22 mouse cellular contexts compared by ENCODE assay signal in genomic region chr7:46060688-46061087, GRCm38 (mm10). TPM values are rescaled to one million over a fixed set of nuclear protein-coding genes. Genes with fewer than 3 reads are reported as not detected.
"Had no signal": no experiment of that assay in that cellular context is flagged by ENCODE, and none has a peak within 500 bp of the region (broad histone marks: within the 10 kb centered on the region; RNA-seq: fewer than 3 reads in every experiment).

No protein-coding gene starts in this region.

- H3K9me3 ChIP-seq: kidney, embryonic 15.5 days; liver, embryonic 13.5 days; neural tube, embryonic 13.5 days had no signal

- H3K4me2 ChIP-seq: kidney, embryonic 15.5 days; liver, embryonic 13.5 days; midbrain, embryonic 11.5 days; neural tube, embryonic 13.5 days had no signal

- H3K4me3 ChIP-seq: kidney, embryonic 15.5 days; left cerebral cortex, adult 2 months; liver, embryonic 13.5 days; neural tube, embryonic 13.5 days had no signal

- H3K27ac ChIP-seq: kidney, embryonic 15.5 days; left cerebral cortex, adult 2 months; liver, embryonic 13.5 days; neural tube, embryonic 13.5 days had no signal

- DNase-seq: kidney, postnatal 10 days; kidney, postnatal 36 days; layer of hippocampus, postnatal 36 days; liver, embryonic 13.5 days; lung, adult 2 months; lung, postnatal 14 days; lung, postnatal 4 days; midbrain, embryonic 14.5 days; retina, postnatal 1 day; right cerebral cortex, postnatal 25 days; thymus, adult 18-20 months; thymus, postnatal 36 days had no signal

- H3K27me3 ChIP-seq: kidney, embryonic 15.5 days; liver, embryonic 13.5 days; neural tube, embryonic 13.5 days had no signal

- H3K4me1 ChIP-seq: kidney, embryonic 15.5 days; liver, embryonic 13.5 days; neural tube, embryonic 13.5 days had no signal

- H3K9ac ChIP-seq: kidney, embryonic 15.5 days; liver, embryonic 13.5 days; neural tube, embryonic 13.5 days had no signal

RNA-seq across cellular contexts. Expression of gene Abcc6, which starts 30.6 kb away (rescaled TPM):
- total RNA-seq: megakaryocyte progenitor cell, adult 5-6 weeks; megakaryocyte-erythroid progenitor cell, adult 5-6 weeks; neutrophil, adult 5-6 weeks had no signal

RNA-seq across cellular contexts. Expression of gene Kcnj11, which starts 39.9 kb away (rescaled TPM):
- total RNA-seq: liver, adult 2 months; megakaryocyte progenitor cell, adult 5-6 weeks; megakaryocyte-erythroid progenitor cell, adult 5-6 weeks; neutrophil, adult 5-6 weeks had no signal
- polyA plus RNA-seq: limb, embryonic 11.5 days; liver, adult 2 months; liver, embryonic 13.5 days; spleen, adult 2 months had no signal
